Mouse (Mus musculus): ENCODE measurements around the gene Selenok.

- TF ChIP-seq CTCF (IDR thresholded peaks at IDR 0.05; ENCODE audit: low read depth), result no peak
- no peak for TF ChIP-seq EP300 (IDR thresholded peaks at IDR 0.05; ENCODE audit: low read depth)
These were observed 50.3 kb downstream of the Selenok start for GRCm38 (mm10) chr14:30018463-30018801.
